Mouse (Mus musculus) heart, embryonic 14.5 days (tissue): ENCODE data around the gene Amigo1. TPM values are rescaled to one million over a fixed set of nuclear protein-coding genes. Genes with fewer than 3 reads are reported as not detected.
"Not testable (repeated sequence)": the region's sequence is repeated elsewhere in the genome, so short reads cannot be mapped to it uniquely, and the experiment has no call there.

Experiments used
- ATAC-seq: fragments of 200-750 bp; cut with Nextera tagmentation; 2 replicates; pipeline ENCODE4 v1.8.0; 2017; ENCODE audit warnings: low read depth, moderate TSS enrichment; ENCODE audit not compliant: insufficient number of reproducible peaks, insufficient read depth, low FRiP score
- H3K27ac ChIP-seq, 2 experiments: fragments of 200-500 bp in 1 of 2; fragments of 300-500 bp in 1 of 2; sonication (generic) in 1 of 2; replicated peaks in 1 of 2; 2 replicates each; pipeline ENCODE4 v1.5.1; 2012 to 2014; ENCODE audit warnings: low read depth in 2 of 2, low read length in 2 of 2, control low read depth in 1 of 2, mild to moderate bottlenecking in 1 of 2, mixed read lengths in 1 of 2; ENCODE audit not compliant: control insufficient read depth in 1 of 2, insufficient read depth in 1 of 2
- H3K27me3 ChIP-seq: fragments of 300-500 bp; sonication (generic); 2 replicates; pipeline ENCODE4 v1.6.1; 2014; ENCODE audit warnings: mild to moderate bottlenecking, low read length, control low read depth; ENCODE audit not compliant: control insufficient read depth, insufficient read depth
- H3K36me3 ChIP-seq: fragments of 300-500 bp; sonication (generic); 2 replicates; pipeline ENCODE4 v1.6.1; 2014; ENCODE audit warnings: mild to moderate bottlenecking, control low read depth, low read length, mixed read lengths; ENCODE audit not compliant: control insufficient read depth, insufficient read depth
- H3K4me1 ChIP-seq, 2 experiments: fragments of 200-500 bp in 1 of 2; fragments of 300-500 bp in 1 of 2; sonication (generic) in 1 of 2; 2 replicates each; pipeline ENCODE4 v1.6.1; 2012 to 2014; ENCODE audit warnings: low read length in 2 of 2, control low read depth in 1 of 2, mixed read lengths in 1 of 2; ENCODE audit not compliant: control insufficient read depth in 2 of 2, insufficient read depth in 2 of 2
- H3K4me2 ChIP-seq: fragments of 300-500 bp; sonication (generic); 2 replicates; pipeline ENCODE4 v1.6.1; 2014; ENCODE audit warnings: mild to moderate bottlenecking, low read length
- H3K4me3 ChIP-seq, 2 experiments: fragments of 200-500 bp in 1 of 2; fragments of 300-500 bp in 1 of 2; sonication (generic) in 1 of 2; 2 replicates each; pipeline ENCODE4 v1.5.1; 2012 to 2014; ENCODE audit warnings: low read length in 2 of 2, mild to moderate bottlenecking in 2 of 2, control low read depth in 1 of 2, low read depth in 1 of 2, moderate library complexity in 1 of 2; ENCODE audit not compliant: control insufficient read depth in 1 of 2, insufficient read depth in 1 of 2
- H3K9ac ChIP-seq: fragments of 300-500 bp; sonication (generic); 2 replicates; pipeline ENCODE4 v1.6.1; 2014; ENCODE audit warnings: mild to moderate bottlenecking, low read length
- H3K9me3 ChIP-seq: fragments of 300-500 bp; sonication (generic); 2 replicates; pipeline ENCODE4 v1.6.1; 2016; ENCODE audit warnings: low read length, control low read depth; ENCODE audit not compliant: control insufficient read depth
- whole genome bisulfite sequencing: fragments of 180-500 bp; shearing (Covaris S2); extraction: QIAGEN DNeasy Blood & Tissue Kit; methylation state at CpG from one replicate; pipeline ENCODE4 v1.1.7; 2014; 5-methylcytosine and 5-hydroxymethylcytosine counted together
- polyA plus RNA-seq: library from polyadenylated mRNA; unstranded; fragments of >200 nt; fragmentation: Nextera tagmentation; extraction: Ambion mirVana; gene quantifications from 2 replicates; pipeline ENCODE4 v1.2.1, GENCODE M21; 2014

Gene Amigo1
- polyA plus RNA-seq, 1 experiment from 2014 or later: 2.6 TPM

GRCm38 (mm10) chr3:108214734-108215133 lies 28.6 kb downstream of the Amigo1 start:
- Histone ChIP-seq H3K27me3 (peaks cover 17% of the 10 kb centered on the region; the same call in 1 of the 2 replicates), H3K27ac (no peak overlapping the region), H3K4me2 (no peak overlapping the region), H3K4me3 (no peak overlapping the region), H3K9me3 (no peaks in the 10 kb centered on the region), H3K9ac (no peak overlapping the region), H3K36me3 (no peaks in the 10 kb centered on the region), H3K4me1 (peaks cover 2 to 3% of the 10 kb centered on the region in 2 experiments; a peak in 3 of 4 replicates)
- WGBS: 11% methylated on average over 5 of the region's 5 CpGs
- no peak for ATAC-seq

GRCm38 (mm10) chr3:108220661-108221060 lies 34.5 kb downstream of the Amigo1 start:
- Histone ChIP-seq H3K9me3 (no peaks in the 10 kb centered on the region), H3K4me3 (no peak overlapping the region), H3K4me2 (no peak overlapping the region), H3K36me3 (no peaks in the 10 kb centered on the region), H3K4me1 (no peaks in the 10 kb centered on the region), H3K9ac (no peak overlapping the region), H3K27me3 (peaks cover 61% of the 10 kb centered on the region), H3K27ac (no peak overlapping the region)
- ATAC-seq: no peak
- WGBS: 75% methylated on average over 3 of the region's 3 CpGs

- Histone ChIP-seq H3K4me3 (peak overlapping the region; percentile 42 to 55), H3K9me3 (no peaks in the 10 kb centered on the region), H3K9ac (peak overlapping the region; percentile 74), H3K36me3 (no peaks in the 10 kb centered on the region), H3K27ac (no peak overlapping the region), H3K4me2 (peak overlapping the region; percentile 86), H3K27me3 (peaks cover 63% of the 10 kb centered on the region), H3K4me1 (peaks cover 2 to 11% of the 10 kb centered on the region in 2 experiments; a peak in 3 of 4 replicates)
- 3% methylated on average over 62 of the region's 67 CpGs for WGBS
- peak; percentile 47; the same call in 1 of the 2 replicates for ATAC-seq
Observed at GRCm38 (mm10) chr3:108225711-108226557, 39.8 kb downstream of the Amigo1 start.

- Histone ChIP-seq H3K9me3 (no peaks in the 10 kb centered on the region), H3K27me3 (peaks cover 57% of the 10 kb centered on the region), H3K4me1 (peaks cover 2 to 11% of the 10 kb centered on the region in 2 experiments; a peak in 3 of 4 replicates), H3K4me3 (peak within 1 kb of the TSS; percentile 42 to 55), H3K27ac (0 out of 4 replicates have a peak within 1 kb of the TSS, but pooled peaks of 1 of the 2 experiments have one; percentile 30), H3K9ac (peak within 1 kb of the TSS; percentile 74), H3K4me2 (peak within 1 kb of the TSS; percentile 86), H3K36me3 (no peaks in the 10 kb centered on the region)
- 4% methylated on average over 44 of the region's 44 CpGs for WGBS
- no peak for ATAC-seq
Observed at GRCm38 (mm10) chr3:108226558-108227350, 40.6 kb downstream of the Amigo1 start, which contains the start of gene Sypl2. Sypl2 (minus strand) TSS chr3:108226648.

GRCm38 (mm10) chr3:108227521-108227920 lies 41.4 kb downstream of the Amigo1 start:
- H3K36me3 ChIP-seq: no peaks in the 10 kb centered on the region
- no peak for ATAC-seq
- H3K4me1 ChIP-seq: peaks cover 4 to 11% of the 10 kb centered on the region in 2 experiments; a peak in 3 of 4 replicates
- no peaks in the 10 kb centered on the region for H3K9me3 ChIP-seq
- no peak overlapping the region for H3K27ac ChIP-seq
- WGBS: 89% methylated on average over 2 of the region's 2 CpGs
- no peak overlapping the region for H3K4me3 ChIP-seq
- peaks cover 49% of the 10 kb centered on the region for H3K27me3 ChIP-seq
- H3K4me2 ChIP-seq: peak overlapping the region; percentile 86; the same call in 1 of the 2 replicates
- no peak overlapping the region for H3K9ac ChIP-seq

GRCm38 (mm10) chr3:108231646-108232045 lies 45.5 kb downstream of the Amigo1 start:
- 63% methylated on average over 4 of the region's 4 CpGs for WGBS

GRCm38 (mm10) chr3:108237474-108238102 lies 51.5 kb downstream of the Amigo1 start:
- H3K4me2 ChIP-seq, H3K27ac ChIP-seq, H3K9ac ChIP-seq, ATAC-seq, H3K27me3 ChIP-seq, H3K9me3 ChIP-seq, H3K4me3 ChIP-seq, H3K36me3 ChIP-seq, H3K4me1 ChIP-seq: not testable (repeated sequence)
- 84% methylated on average over 4 of the region's 4 CpGs for WGBS

More at GRCm38 (mm10) chr3:108231646-108232045, 45.5 kb downstream of the Amigo1 start:
- Histone ChIP-seq H3K36me3 (no peaks in the 10 kb centered on the region), H3K9ac (no peak overlapping the region; the same call in 1 of the 2 replicates), H3K27ac (peak overlapping the region in 1 of 2 experiments; percentile 10; a peak in 1 of 4 replicates), H3K9me3 (no peaks in the 10 kb centered on the region), H3K4me3 (no peak overlapping the region), H3K27me3 (peaks cover 14% of the 10 kb centered on the region), H3K4me1 (peaks cover 2 to 4% of the 10 kb centered on the region in 2 experiments; a peak in 2 of 4 replicates), H3K4me2 (no peak overlapping the region; the same call in 1 of the 2 replicates)
- ATAC-seq: no peak
